Mouse (Mus musculus): ENCODE data around the gene Nectin1. TPM values are rescaled to one million over a fixed set of nuclear protein-coding genes. Genes with fewer than 3 reads are reported as not detected.

Gene Nectin1
- polyA plus RNA-seq, 1 experiment from 2014 or later: 12.0 TPM

- ATAC-seq (ENCODE audit: low read depth): peak; percentile 6; the same call in 1 of the 2 replicates
- Histone ChIP-seq H3K36me3 (no peaks in the 10 kb centered on the region), H3K9me3 (no peaks in the 10 kb centered on the region), H3K4me1 (replicated peaks) (peaks cover 53% of the 10 kb centered on the region), H3K27ac (replicated peaks) (peak overlapping the region; percentile 98), H3K9ac (peak overlapping the region; percentile 99), H3K4me3 (peak overlapping the region; percentile 95), H3K4me2 (peak overlapping the region; percentile 93), H3K27me3 (peaks cover 8% of the 10 kb centered on the region; the same call in 1 of the 2 replicates)
- 2% methylated on average over 27 of the region's 27 CpGs for WGBS
Observed at GRCm38 (mm10) chr9:43742902-43743646, 710 bp upstream of the Nectin1 start.

DNA sequence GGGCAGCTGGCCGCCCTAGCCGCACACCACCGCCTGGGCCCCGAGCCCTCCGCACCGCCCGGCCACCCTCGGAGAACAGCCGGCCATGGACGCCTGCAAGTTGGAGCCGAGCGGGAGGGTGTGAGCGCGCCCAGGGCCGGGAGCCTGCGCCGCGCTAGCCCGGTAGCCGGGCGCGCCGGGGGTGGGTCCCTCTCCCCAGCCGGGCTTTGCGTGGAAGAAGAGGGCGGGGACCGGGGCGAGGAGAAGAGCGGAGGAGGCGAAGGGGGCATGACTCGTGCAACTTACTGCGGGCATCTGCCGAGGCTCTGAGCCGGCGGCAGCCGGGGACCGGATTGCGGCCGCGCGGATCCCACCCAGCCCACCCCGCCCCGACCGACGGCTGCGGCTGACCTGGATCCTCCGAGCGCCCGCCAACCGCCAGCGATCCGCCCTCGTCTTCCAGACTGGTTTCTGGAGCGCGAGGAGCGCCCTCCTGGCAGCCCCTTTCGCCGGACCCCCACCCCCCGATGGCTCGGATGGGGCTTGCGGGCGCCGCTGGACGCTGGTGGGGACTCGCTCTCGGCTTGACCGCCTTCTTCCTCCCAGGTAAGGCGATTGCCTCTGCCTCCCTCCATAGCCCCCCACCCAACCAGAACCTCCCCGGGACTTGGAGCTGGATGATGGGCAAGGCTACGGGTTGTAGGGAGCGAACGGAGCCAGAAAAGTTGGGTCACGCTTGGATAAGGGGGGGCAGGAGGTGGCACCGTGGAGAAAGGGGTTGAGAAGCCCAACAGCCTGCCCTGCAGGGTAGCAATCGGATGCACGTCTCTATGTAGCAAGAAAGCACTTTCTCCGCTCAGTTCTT is 576 bp downstream of the Nectin1 start:
- under 1% methylated on average over 75 of the region's 77 CpGs for WGBS
- peak overlapping the region; percentile 99 for H3K9ac ChIP-seq
- H3K4me1 ChIP-seq (replicated peaks): peaks cover 57% of the 10 kb centered on the region
- H3K27me3 ChIP-seq: 0 out of 2 replicates have a peak, but pooled peaks cover under 1% of the 10 kb centered on the region
- no peaks in the 10 kb centered on the region for H3K9me3 ChIP-seq
- peak overlapping the region; percentile 98 for H3K27ac ChIP-seq (replicated peaks)
- H3K4me3 ChIP-seq: peak overlapping the region; percentile 95
- peak overlapping the region; percentile 93 for H3K4me2 ChIP-seq
- H3K36me3 ChIP-seq: no peaks in the 10 kb centered on the region
- ATAC-seq (ENCODE audit: low read depth): peak; percentile 64

- Histone ChIP-seq H3K36me3 (no peaks in the 10 kb centered on the region), H3K4me3 (peak overlapping the region; percentile 95), H3K27me3 (no peaks in the 10 kb centered on the region), H3K4me1 (replicated peaks) (peaks cover 65% of the 10 kb centered on the region), H3K4me2 (peak overlapping the region; percentile 93), H3K27ac (replicated peaks) (peak overlapping the region; percentile 98), H3K9me3 (no peaks in the 10 kb centered on the region), H3K9ac (peak overlapping the region; percentile 99)
- WGBS: 0% methylated on average over 43 of the region's 43 CpGs
- ATAC-seq (ENCODE audit: low read depth): peak; percentile 24; the same call in 1 of the 2 replicates
Observed at GRCm38 (mm10) chr9:43745051-43745792, 1.4 kb downstream of the Nectin1 start.

DNA sequence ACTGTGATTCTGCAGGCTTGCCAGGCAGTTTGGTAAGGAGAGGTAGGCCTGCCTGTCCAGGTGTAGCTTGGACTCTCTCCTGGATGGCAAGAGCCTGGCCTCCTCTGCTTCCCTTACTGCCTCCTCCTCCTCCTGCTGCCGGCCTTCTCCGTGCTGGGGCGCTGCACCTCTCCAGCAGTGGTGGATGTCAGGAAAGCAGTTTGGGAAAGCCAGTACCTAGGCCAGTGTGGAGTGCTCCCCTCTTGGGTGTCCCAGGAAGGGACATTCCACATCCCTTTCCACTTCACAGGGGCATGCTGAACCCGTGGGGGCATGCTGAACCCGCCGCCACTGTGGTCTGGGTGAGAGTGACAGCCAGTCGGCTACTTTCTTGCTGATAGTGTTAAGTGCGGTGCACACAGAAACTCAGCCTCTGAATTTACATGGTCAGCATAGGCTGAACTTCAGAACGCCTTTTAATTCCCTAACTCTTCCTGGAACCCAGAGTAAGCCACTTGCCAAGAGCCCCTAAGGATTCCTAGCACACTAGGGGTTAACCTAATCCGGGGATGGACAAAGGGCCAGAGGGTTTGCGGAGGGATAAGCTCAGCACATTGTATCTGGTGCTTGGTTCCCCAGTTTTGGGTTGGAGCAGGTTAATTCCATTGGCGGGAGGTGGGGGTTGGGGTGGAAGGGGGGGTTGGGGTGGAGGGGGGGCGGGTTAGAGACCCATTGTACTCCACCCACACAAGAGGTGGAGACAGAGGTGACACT is 2.3 kb downstream of the Nectin1 start:
- WGBS: 4% methylated on average over 13 of the region's 13 CpGs
- Histone ChIP-seq H3K4me2 (peak overlapping the region; percentile 93), H3K27me3 (no peaks in the 10 kb centered on the region), H3K27ac (replicated peaks) (peak overlapping the region; percentile 98), H3K4me3 (peak overlapping the region; percentile 95), H3K36me3 (no peaks in the 10 kb centered on the region), H3K4me1 (replicated peaks) (peaks cover 74% of the 10 kb centered on the region), H3K9ac (peak overlapping the region; percentile 99), H3K9me3 (no peaks in the 10 kb centered on the region)
- ATAC-seq (ENCODE audit: low read depth): no peak

- no peak for ATAC-seq (ENCODE audit: low read depth)
- no peaks in the 10 kb centered on the region for H3K36me3 ChIP-seq
- peak overlapping the region; percentile 99 for H3K9ac ChIP-seq
- peaks cover 87% of the 10 kb centered on the region for H3K4me1 ChIP-seq (replicated peaks)
- H3K9me3 ChIP-seq: no peaks in the 10 kb centered on the region
- 26% methylated on average over 9 of the region's 9 CpGs for WGBS
- peak overlapping the region; percentile 93 for H3K4me2 ChIP-seq
- H3K4me3 ChIP-seq: peak overlapping the region; percentile 95
- H3K27ac ChIP-seq (replicated peaks): peak overlapping the region; percentile 98
- no peaks in the 10 kb centered on the region for H3K27me3 ChIP-seq
Observed at GRCm38 (mm10) chr9:43747710-43748109, 3.9 kb downstream of the Nectin1 start.

GRCm38 (mm10) chr9:43748519-43748918 is 4.7 kb downstream of the Nectin1 start:
- 52% methylated on average over 5 of the region's 5 CpGs for WGBS
- Histone ChIP-seq H3K27ac (replicated peaks) (no peak overlapping the region), H3K9ac (peak overlapping the region; percentile 99), H3K36me3 (no peaks in the 10 kb centered on the region), H3K4me1 (replicated peaks) (peaks cover 88% of the 10 kb centered on the region), H3K4me2 (peak overlapping the region; percentile 93), H3K4me3 (peak overlapping the region; percentile 95; the same call in 1 of the 2 replicates), H3K27me3 (no peaks in the 10 kb centered on the region), H3K9me3 (no peaks in the 10 kb centered on the region)
- ATAC-seq (ENCODE audit: low read depth): no peak

- H3K4me1 ChIP-seq (replicated peaks): peaks cover 98% of the 10 kb centered on the region
- no peak overlapping the region for H3K4me3 ChIP-seq
- peak overlapping the region; percentile 49 for H3K9ac ChIP-seq
- 52% methylated on average over 9 of the region's 9 CpGs for WGBS
- H3K4me2 ChIP-seq: 0 out of 2 replicates have a peak overlapping the region, but pooled peaks have one; percentile 16
- H3K27me3 ChIP-seq: no peaks in the 10 kb centered on the region
- H3K9me3 ChIP-seq: no peaks in the 10 kb centered on the region
- no peaks in the 10 kb centered on the region for H3K36me3 ChIP-seq
- ATAC-seq (ENCODE audit: low read depth): no peak
- peak overlapping the region; percentile 55 for H3K27ac ChIP-seq (replicated peaks)
Observed at GRCm38 (mm10) chr9:43750053-43750452, 6.3 kb downstream of the Nectin1 start.

DNA sequence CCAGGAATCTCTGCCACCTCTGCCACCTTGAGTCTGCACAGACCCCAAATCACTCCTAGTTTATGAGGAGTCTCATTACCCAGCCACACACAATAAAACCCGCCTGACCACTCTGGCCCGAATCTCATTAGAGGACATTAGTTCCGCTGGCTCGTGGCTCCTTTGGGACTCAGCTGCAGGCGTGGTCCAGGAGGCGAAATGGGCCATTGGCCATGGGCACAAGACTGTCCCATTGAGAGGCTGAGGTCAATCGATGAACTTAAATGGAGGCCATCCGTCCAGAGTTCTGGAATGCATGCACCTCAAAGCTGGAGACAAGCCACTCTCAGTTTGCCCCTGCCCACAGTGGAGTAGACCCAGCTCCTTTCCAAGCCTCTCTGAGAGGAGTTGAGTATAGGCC is 7.3 kb downstream of the Nectin1 start:
- no peak overlapping the region for H3K27ac ChIP-seq (replicated peaks)
- H3K4me3 ChIP-seq: no peak overlapping the region
- ATAC-seq (ENCODE audit: low read depth): no peak
- no peaks in the 10 kb centered on the region for H3K27me3 ChIP-seq
- no peaks in the 10 kb centered on the region for H3K36me3 ChIP-seq
- peaks cover 98% of the 10 kb centered on the region for H3K4me1 ChIP-seq (replicated peaks)
- WGBS: 17% methylated on average over 8 of the region's 8 CpGs
- H3K4me2 ChIP-seq: no peak overlapping the region
- H3K9me3 ChIP-seq: no peaks in the 10 kb centered on the region
- H3K9ac ChIP-seq: no peak overlapping the region

GRCm38 (mm10) chr9:43753481-43753880 is 9.7 kb downstream of the Nectin1 start:
- Histone ChIP-seq H3K4me2 (0 out of 2 replicates have a peak overlapping the region, but pooled peaks have one; percentile 42), H3K4me1 (replicated peaks) (peaks cover 98% of the 10 kb centered on the region), H3K27ac (replicated peaks) (peak overlapping the region; percentile 93), H3K4me3 (no peak overlapping the region), H3K9me3 (no peaks in the 10 kb centered on the region), H3K36me3 (no peaks in the 10 kb centered on the region), H3K27me3 (no peaks in the 10 kb centered on the region), H3K9ac (peak overlapping the region; percentile 55; the same call in 1 of the 2 replicates)
- 67% methylated on average over 6 of the region's 6 CpGs for WGBS
- ATAC-seq (ENCODE audit: low read depth): no peak

DNA sequence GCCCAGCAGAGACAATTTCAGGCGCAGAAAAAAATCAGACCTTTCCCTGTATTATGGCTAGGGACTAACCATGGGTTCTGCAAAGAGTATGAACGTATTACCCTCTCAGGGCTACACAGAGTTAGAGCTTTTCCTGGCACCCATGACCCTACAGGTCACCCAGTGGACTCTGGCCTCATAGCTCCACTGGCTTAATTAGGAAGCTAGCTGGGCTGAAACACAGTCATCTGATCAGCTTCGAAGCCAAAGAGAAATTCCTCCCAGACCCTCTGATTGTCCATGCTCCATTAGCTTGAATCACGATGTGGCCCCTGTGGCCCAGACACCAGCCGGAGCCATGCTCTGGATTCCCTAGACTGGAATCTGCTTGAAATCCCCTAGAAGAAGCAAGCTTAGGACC is 10.3 kb downstream of the Nectin1 start:
- peak overlapping the region; percentile 93 for H3K27ac ChIP-seq (replicated peaks)
- H3K27me3 ChIP-seq: no peaks in the 10 kb centered on the region
- H3K9me3 ChIP-seq: no peaks in the 10 kb centered on the region
- H3K4me1 ChIP-seq (replicated peaks): peaks cover 98% of the 10 kb centered on the region
- peak overlapping the region; percentile 55 for H3K9ac ChIP-seq
- peak overlapping the region; percentile 42 for H3K4me2 ChIP-seq
- H3K36me3 ChIP-seq: no peaks in the 10 kb centered on the region
- WGBS: 44% methylated on average over 5 of the region's 5 CpGs
- H3K4me3 ChIP-seq: no peak overlapping the region
- ATAC-seq (ENCODE audit: low read depth): no peak

DNA sequence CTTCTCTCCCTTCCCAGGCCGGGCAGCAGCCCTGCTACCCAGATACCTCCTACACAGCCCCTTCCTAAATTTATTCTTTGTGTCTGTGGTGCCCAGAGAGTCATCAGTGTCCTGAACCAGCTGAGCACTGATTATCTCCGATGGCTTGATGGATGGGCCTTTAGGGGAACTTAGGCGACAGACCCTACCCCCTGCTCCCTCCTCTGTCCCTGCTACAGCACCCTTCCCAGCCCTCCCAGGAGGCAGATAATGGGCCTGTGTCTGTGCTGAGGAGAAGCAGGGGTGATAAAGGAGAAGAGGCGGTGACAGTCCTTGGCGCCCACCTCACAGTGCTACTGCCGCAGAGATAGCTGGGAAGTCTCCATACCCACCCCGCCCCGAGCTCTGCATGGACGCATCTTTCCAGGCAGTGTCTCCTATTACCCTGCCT is 11.0 kb downstream of the Nectin1 start:
- Histone ChIP-seq H3K9me3 (no peaks in the 10 kb centered on the region), H3K4me1 (replicated peaks) (peaks cover 98% of the 10 kb centered on the region), H3K4me3 (peak overlapping the region; percentile 14; the same call in 1 of the 2 replicates), H3K27ac (replicated peaks) (peak overlapping the region; percentile 93), H3K27me3 (no peaks in the 10 kb centered on the region), H3K9ac (peak overlapping the region; percentile 55), H3K36me3 (no peaks in the 10 kb centered on the region), H3K4me2 (peak overlapping the region; percentile 42)
- 16% methylated on average over 9 of the region's 9 CpGs for WGBS
- peak; percentile 70 for ATAC-seq (ENCODE audit: low read depth)
